Mouse (Mus musculus) MEL (cell line): ENCODE data around the gene T2. TPM values are rescaled to one million over a fixed set of nuclear protein-coding genes. Genes with fewer than 3 reads are reported as not detected.

ENCODE experiments used
- DNase-seq: peaks from one replicate; pipeline ENCODE4 v3.0.0; 2011; ENCODE audit warnings: low read depth, low spot score
- H3K27ac ChIP-seq: 2 replicates; pipeline ENCODE4 v1.5.1; 2012; ENCODE audit warnings: low read depth, mild to moderate bottlenecking, control low read depth, low read length, moderate library complexity; ENCODE audit not compliant: control insufficient read depth
- H3K27me3 ChIP-seq, 2 experiments: fragments of 150-350 bp in 1 of 2; sonication (generic) in 1 of 2; 2 replicates each; pipeline ENCODE4 v1.6.1; 2012; ENCODE audit warnings: low read length in 2 of 2, mild to moderate bottlenecking in 2 of 2, improper control_type of control experiment in 1 of 2, moderate library complexity in 1 of 2; ENCODE audit not compliant: insufficient read depth in 2 of 2, control insufficient read depth in 1 of 2
- H3K36me3 ChIP-seq, 2 experiments: 2 replicates each; pipeline ENCODE4 v1.6.1; 2012 to 2014; ENCODE audit warnings: low read length in 2 of 2, improper control_type of control experiment in 1 of 2, inconsistent platforms in 1 of 2, mild to moderate bottlenecking in 1 of 2; ENCODE audit not compliant: insufficient read depth in 2 of 2, control insufficient read depth in 1 of 2
- H3K4me1 ChIP-seq, 2 experiments: fragments of 150-350 bp in 1 of 2; sonication (generic) in 1 of 2; 2 replicates each; pipeline ENCODE4 v1.6.1; 2012; ENCODE audit warnings: low read length in 2 of 2, improper control_type of control experiment in 1 of 2, mild to moderate bottlenecking in 1 of 2; ENCODE audit not compliant: insufficient read depth in 2 of 2, control insufficient read depth in 1 of 2
- H3K4me3 ChIP-seq, 2 experiments: fragments of 150-350 bp in 1 of 2; sonication (generic) in 1 of 2; 2 replicates each; pipeline ENCODE4 v1.5.1; 2012; ENCODE audit warnings: low read depth in 2 of 2, low read length in 2 of 2, mild to moderate bottlenecking in 2 of 2, moderate library complexity in 2 of 2, control low read depth in 1 of 2, improper control_type of control experiment in 1 of 2; ENCODE audit not compliant: control insufficient read depth in 1 of 2, insufficient read depth in 1 of 2
- H3K79me2 ChIP-seq: 2 replicates; pipeline ENCODE4 v1.6.1; 2012; ENCODE audit warnings: mild to moderate bottlenecking, low read length, moderate library complexity; ENCODE audit not compliant: control insufficient read depth, poor library complexity, insufficient read depth
- H3K9ac ChIP-seq: 2 replicates; pipeline ENCODE4 v1.6.1; 2012; ENCODE audit warnings: low read depth, mild to moderate bottlenecking, control low read depth, low read length, moderate library complexity; ENCODE audit not compliant: control insufficient read depth, poor library complexity, severe bottlenecking
- H3K9me3 ChIP-seq: fragments of 150-350 bp; sonication (generic); replicated peaks from 2 replicates; pipeline ENCODE4 v1.6.1; 2012; ENCODE audit warnings: mild to moderate bottlenecking, low read length, improper control_type of control experiment, moderate library complexity; ENCODE audit not compliant: insufficient read depth
- BHLHE40 ChIP-seq: IDR thresholded peaks from 2 replicates; pipeline ENCODE4 v1.6.1; 2012; ENCODE audit warnings: low read depth, mild to moderate bottlenecking, inconsistent platforms, low read length, improper control_type of control experiment, borderline replicate concordance
- CHD1 ChIP-seq: IDR thresholded peaks from 2 replicates; pipeline ENCODE4 v1.6.1; 2012; ENCODE audit warnings: low read depth, mild to moderate bottlenecking, inconsistent platforms, low read length, improper control_type of control experiment
- CTCF ChIP-seq, 3 experiments: IDR thresholded peaks in 2 of 3; conservative IDR thresholded peaks in 1 of 3; 2 replicates each; pipeline ENCODE4 v1.5.1; 2011 to 2012; ENCODE audit warnings: low read length in 3 of 3, low read depth in 2 of 3, mild to moderate bottlenecking in 2 of 3, improper control_type of control experiment in 1 of 3, inconsistent platforms in 1 of 3, mixed read lengths in 1 of 3, moderate library complexity in 1 of 3; ENCODE audit not compliant: control insufficient read depth in 1 of 3, insufficient read depth in 1 of 3, poor library complexity in 1 of 3, severe bottlenecking in 1 of 3
- E2F4 ChIP-seq: IDR thresholded peaks from 2 replicates; pipeline ENCODE4 v1.6.1; 2011; ENCODE audit warnings: low read depth, low read length, improper control_type of control experiment, borderline replicate concordance
- EP300 ChIP-seq, 2 experiments: IDR thresholded peaks; 2 replicates each; pipeline ENCODE4 v1.6.1; 2011; ENCODE audit warnings: improper control_type of control experiment in 2 of 2, low read length in 2 of 2, low read depth in 1 of 2, mild to moderate bottlenecking in 1 of 2
- ETS1 ChIP-seq: IDR thresholded peaks from 2 replicates; pipeline ENCODE4 v1.6.1; 2012; ENCODE audit warnings: low read depth, mild to moderate bottlenecking, inconsistent platforms, low read length, improper control_type of control experiment, moderate library complexity
- JUND ChIP-seq: IDR thresholded peaks from 2 replicates; pipeline ENCODE4 v1.6.1; 2011; ENCODE audit warnings: low read depth, mild to moderate bottlenecking, improper control_type of control experiment, low read length
- MAX ChIP-seq: IDR thresholded peaks from 2 replicates; pipeline ENCODE4 v1.6.1; 2011; ENCODE audit warnings: low read length, improper control_type of control experiment
- MEF2A ChIP-seq: IDR thresholded peaks from 2 replicates; pipeline ENCODE4 v1.6.1; 2014; ENCODE audit warnings: low read depth, mild to moderate bottlenecking, inconsistent platforms, low read length, improper control_type of control experiment; ENCODE audit not compliant: poor library complexity, insufficient replicate concordance, severe bottlenecking; ENCODE audit errors: extremely low read depth
- MXI1 ChIP-seq: IDR thresholded peaks from 2 replicates; pipeline ENCODE4 v1.6.1; 2011; ENCODE audit warnings: mild to moderate bottlenecking, low read depth, low read length, improper control_type of control experiment
- MYB ChIP-seq: IDR thresholded peaks from 2 replicates; pipeline ENCODE4 v1.6.1; 2011; ENCODE audit warnings: mild to moderate bottlenecking, low read depth, low read length, improper control_type of control experiment
- NRF1 ChIP-seq: IDR thresholded peaks from 2 replicates; pipeline ENCODE4 v1.6.1; 2014; ENCODE audit warnings: low read depth, mild to moderate bottlenecking, inconsistent platforms, low read length, improper control_type of control experiment, moderate library complexity; ENCODE audit not compliant: poor library complexity, insufficient read depth, severe bottlenecking
- POLR2A ChIP-seq, 2 experiments: IDR thresholded peaks; 2 replicates each; pipeline ENCODE4 v1.6.1; 2011 to 2012; ENCODE audit warnings: low read length in 2 of 2, mild to moderate bottlenecking in 2 of 2, control low read depth in 1 of 2, improper control_type of control experiment in 1 of 2, low read depth in 1 of 2, moderate library complexity in 1 of 2; ENCODE audit not compliant: control insufficient read depth in 1 of 2, insufficient read depth in 1 of 2, poor library complexity in 1 of 2
- POLR2AphosphoS2 ChIP-seq: IDR thresholded peaks from 2 replicates; pipeline ENCODE4 v1.6.1; 2011; ENCODE audit warnings: low read length, improper control_type of control experiment
- RAD21 ChIP-seq: IDR thresholded peaks from 2 replicates; pipeline ENCODE4 v1.6.1; 2011; ENCODE audit warnings: mild to moderate bottlenecking, low read depth, low read length, improper control_type of control experiment
- RCOR1 ChIP-seq: IDR thresholded peaks from 2 replicates; pipeline ENCODE4 v1.6.1; 2012; ENCODE audit warnings: low read depth, mild to moderate bottlenecking, inconsistent platforms, low read length, improper control_type of control experiment
- SIN3A ChIP-seq: IDR thresholded peaks from 2 replicates; pipeline ENCODE4 v1.6.1; 2012; ENCODE audit warnings: low read length, improper control_type of control experiment, inconsistent platforms
- SMC3 ChIP-seq: IDR thresholded peaks from 2 replicates; pipeline ENCODE4 v1.6.1; 2011; ENCODE audit warnings: low read depth, low read length, improper control_type of control experiment
- TBP ChIP-seq: IDR thresholded peaks from 2 replicates; pipeline ENCODE4 v1.8.0; 2011; ENCODE audit warnings: low read depth, low read length, improper control_type of control experiment
- TCF12 ChIP-seq: IDR thresholded peaks from 2 replicates; pipeline ENCODE4 v1.6.1; 2014; ENCODE audit warnings: low read depth, mild to moderate bottlenecking, inconsistent platforms, low read length, improper control_type of control experiment, moderate library complexity
- USF1 ChIP-seq: IDR thresholded peaks from 2 replicates; pipeline ENCODE4 v1.6.1; 2014; ENCODE audit warnings: low read depth, mild to moderate bottlenecking, inconsistent platforms, low read length, improper control_type of control experiment, moderate library complexity
- ZC3H11A ChIP-seq: IDR thresholded peaks from 2 replicates; pipeline ENCODE4 v1.6.1; 2012; ENCODE audit warnings: low read depth, mild to moderate bottlenecking, inconsistent platforms, low read length, improper control_type of control experiment
- polyA plus RNA-seq, 2 experiments: library from polyadenylated mRNA; stranded (reverse) in 1 of 2; unstranded in 1 of 2; fragments of >175 nt in 1 of 2; fragments of >200 nt in 1 of 2; gene quantifications; 2 replicates each; pipeline versions ENCODE4 v1.2.1 to v1.2.4; 2012; ENCODE audit warnings: low replicate concordance in 2 of 2, low read depth in 1 of 2; ENCODE audit not compliant: insufficient read length in 2 of 2, insufficient read depth in 1 of 2, missing spikeins in 1 of 2
- total RNA-seq: library from RNA; depleted of rRNA; stranded (reverse); fragments of 300-350 nt; gene quantifications from 2 replicates; pipeline ENCODE4 v1.2.3, GENCODE M21; 2012

The T2 gene
- total and polyA plus RNA-seq, 3 experiments, result 0.15 TPM; not detected in 2

- H3K4me1 ChIP-seq, result no peaks in the 10 kb centered on the region
- H3K36me3 ChIP-seq, result no peaks in the 10 kb centered on the region
- no peak overlapping the region for H3K9ac ChIP-seq
- H3K9me3 ChIP-seq, result no peaks in the 10 kb centered on the region
- no peak for DNase-seq
- H3K79me2 ChIP-seq, result no peaks in the 10 kb centered on the region
- no peak overlapping the region for H3K4me3 ChIP-seq
- no peak overlapping the region for H3K27ac ChIP-seq
- peaks cover 0 to under 1% of the 10 kb centered on the region in 2 experiments; a peak in 3 of 4 replicates for H3K27me3 ChIP-seq
- TF ChIP-seq TCF12, result no peak
- no peak for TF ChIP-seq TBP
- TF ChIP-seq MEF2A, result no peak
- TF ChIP-seq CTCF (IDR thresholded peaks at IDR 0.05 in 2 of 3, conservative IDR thresholded peaks at IDR 0.05 in 1 of 3; ENCODE audit: control insufficient read depth in 1 of 3, insufficient read depth in 1 of 3, low read depth in 2 of 3, low read length in 3 of 3, poor library complexity in 1 of 3, severe bottlenecking in 1 of 3), result no peak
- no peak for TF ChIP-seq MAX
- no peak for TF ChIP-seq SMC3
- TF ChIP-seq ZC3H11A, result no peak
- no peak for TF ChIP-seq ETS1
- TF ChIP-seq MXI1, result no peak
- TF ChIP-seq USF1, result no peak
- TF ChIP-seq RCOR1, result no peak
- no peak for TF ChIP-seq CHD1
- no peak for TF ChIP-seq SIN3A
Observed at GRCm38 (mm10) chr17:8348941-8349340, 6.9 kb upstream of the T2 start.

- DNase-seq, result no peak
- Histone ChIP-seq H3K9ac (no peak overlapping the region), H3K27ac (no peak overlapping the region), H3K27me3 (peaks cover 0 to 6% of the 10 kb centered on the region in 2 experiments; a peak in 3 of 4 replicates), H3K4me3 (no peak overlapping the region), H3K4me1 (no peaks in the 10 kb centered on the region), H3K36me3 (no peaks in the 10 kb centered on the region), H3K9me3 (no peaks in the 10 kb centered on the region), H3K79me2 (no peaks in the 10 kb centered on the region)
- no peak for TF ChIP-seq NRF1
- no peak for TF ChIP-seq MAX
- TF ChIP-seq EP300 (IDR thresholded peaks at IDR 0.05; ENCODE audit: low read depth in 1 of 2, low read length in 2 of 2), result no peak
- no peak for TF ChIP-seq POLR2AphosphoS2
- no peak for TF ChIP-seq MYB
- TF ChIP-seq BHLHE40, result no peak
- TF ChIP-seq JUND, result no peak
- TF ChIP-seq RAD21, result no peak
- no peak for TF ChIP-seq E2F4
- TF ChIP-seq POLR2A (IDR thresholded peaks at IDR 0.05; ENCODE audit: control insufficient read depth in 1 of 2, insufficient read depth in 1 of 2, low read depth in 1 of 2, low read length in 2 of 2, poor library complexity in 1 of 2), result no peak
Observed at GRCm38 (mm10) chr17:8351088-8351487, 4.7 kb upstream of the T2 start.
